Mouse (Mus musculus) bone marrow, adult 2 months (tissue): Measurements from ENCODE around the gene Gm45713.

Source experiments
- CTCF ChIP-seq: fragments of 200-500 bp; IDR thresholded peaks from 2 replicates; pipeline ENCODE4 v1.5.1; 2011; ENCODE audit warnings: low read length, control low read depth; ENCODE audit not compliant: control insufficient read depth, insufficient read depth
- POLR2A ChIP-seq: fragments of 200-500 bp; IDR thresholded peaks from 2 replicates; pipeline ENCODE4 v1.6.1; 2011; ENCODE audit warnings: low read depth, mild to moderate bottlenecking, control low read depth, low read length, borderline replicate concordance; ENCODE audit not compliant: control insufficient read depth

DNA sequence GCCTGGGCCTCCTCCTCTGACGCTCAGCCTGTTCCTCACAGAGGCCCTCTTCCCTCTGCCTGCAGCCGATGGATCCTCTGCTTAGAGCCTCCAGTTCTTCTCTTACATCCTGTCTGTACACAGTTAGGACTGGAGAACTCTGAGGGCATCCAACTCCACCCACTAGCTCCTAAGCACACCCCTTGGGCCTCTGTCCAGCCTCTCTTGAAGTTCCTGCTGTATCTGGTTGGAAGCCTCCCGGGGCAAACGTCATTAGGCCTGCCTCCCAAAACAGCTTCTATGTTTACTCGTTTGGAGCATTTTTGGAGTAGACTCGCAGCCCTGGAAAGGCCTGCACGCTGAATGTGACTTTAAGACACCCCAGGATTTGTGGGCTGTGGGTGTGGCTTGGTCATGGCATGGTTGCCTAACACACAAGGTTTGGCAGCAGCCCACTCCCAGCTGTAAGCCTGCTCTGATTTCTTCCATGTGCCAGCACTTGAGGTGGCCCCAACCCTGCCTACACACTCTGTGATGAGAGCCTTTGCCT is 32.3 kb downstream of the Gm45713 start, which contains the start of gene Fcgrt:
- TF ChIP-seq CTCF, result no peak
- 0 out of 2 replicates have a peak, but pooled peaks have one; percentile 30 for TF ChIP-seq POLR2A
